ENCODE assay signal across 22 mouse cellular contexts in the genomic region with DNA sequence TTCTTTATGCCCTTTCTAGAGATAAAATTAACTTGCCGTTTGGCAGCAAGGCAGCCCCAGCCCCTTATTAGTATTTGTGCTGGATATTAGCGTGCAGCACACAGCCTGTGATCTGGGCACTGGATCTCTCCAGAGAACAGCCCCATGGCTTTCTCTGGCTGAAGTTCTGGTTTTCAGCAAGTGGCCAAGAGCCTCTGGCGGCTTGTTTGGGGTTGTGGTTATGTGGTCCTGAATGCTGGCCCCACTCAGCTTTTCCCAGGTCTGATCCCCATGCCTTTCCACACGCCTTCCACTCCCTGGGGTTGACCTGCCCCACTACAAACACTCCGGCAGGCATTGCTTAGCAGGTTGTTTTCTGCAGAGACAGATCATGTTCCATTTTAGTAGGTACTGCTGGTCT. TPM values are rescaled to one million over a fixed set of nuclear protein-coding genes. Genes with fewer than 3 reads are reported as not detected.
A peak's percentile ranks its signal among the peaks of the same experiment; 100 is the strongest.
DNase-seq lines count a peak whose midpoint lies in the region; ATAC-seq and TF ChIP-seq lines count a peak whose summit lies in the region.
"Had no signal": no experiment of that assay in that cellular context is flagged by ENCODE, and none has a peak within 500 bp of the region (broad histone marks: within the 10 kb centered on the region; RNA-seq: fewer than 3 reads in every experiment).

No protein-coding gene starts in this region.

- TF ChIP-seq CTCF in E14TG2a.4 (conservative IDR thresholded peaks at IDR 0.05; ENCODE audit: low read length): no peak

- peak; percentile 4 for DNase-seq in cerebellum, adult 11-12 months
- DNase-seq in cerebellum, postnatal 4 days (ENCODE audit: low spot score in 2 of 2): no peak
- DNase-seq in intestine, embryonic 14.5 days (ENCODE audit: low spot score): peak; percentile 24
- peak; percentile 11 for DNase-seq in left cerebral cortex, postnatal 4 days
- no peak for DNase-seq in left cerebral cortex, postnatal 25 days (ENCODE audit: low spot score in 2 of 2)
- DNase-seq: adrenal gland, postnatal 14 days; B cell, adult 2 months; cerebellum, adult 18-20 months; cerebellum, postnatal 14 days; gastrocnemius, postnatal 10 days; heart, adult 2 months; heart, postnatal 4 days had no signal

- no peak overlapping the region for H3K27ac ChIP-seq in intestine, embryonic 14.5 days (ENCODE audit: low read depth)
- no peak overlapping the region for H3K27ac ChIP-seq in intestine, embryonic 16.5 days (ENCODE audit: low read length)
- H3K27ac ChIP-seq: embryonic facial prominence, embryonic 13.5 days; forebrain, embryonic 12.5 days; heart, adult 2 months; heart, embryonic 13.5 days; hindbrain, embryonic 12.5 days had no signal

- no peak overlapping the region for H3K4me3 ChIP-seq in intestine, embryonic 14.5 days (ENCODE audit: low read depth, low read length)
- H3K4me3 ChIP-seq in intestine, embryonic 16.5 days (ENCODE audit: low read length): no peak overlapping the region
- 0 out of 2 replicates have a peak overlapping the region, but pooled peaks have one; percentile 7 for H3K4me3 ChIP-seq in E14TG2a.4 (replicated peaks; ENCODE audit: low read length)
- H3K4me3 ChIP-seq: embryonic facial prominence, embryonic 13.5 days; forebrain, embryonic 12.5 days; heart, adult 2 months; heart, embryonic 13.5 days; hindbrain, embryonic 12.5 days had no signal

- no peaks in the 10 kb centered on the region for H3K4me1 ChIP-seq in intestine, embryonic 14.5 days (replicated peaks; ENCODE audit: control insufficient read depth, insufficient read depth, low read length)
- H3K4me1 ChIP-seq in intestine, embryonic 16.5 days (ENCODE audit: control insufficient read depth, insufficient read depth, low read length): no peaks in the 10 kb centered on the region; the same call in 1 of the 2 replicates
- H3K4me1 ChIP-seq in E14TG2a.4 (replicated peaks; ENCODE audit: low read depth, low read length): peaks cover 4% of the 10 kb centered on the region; the same call in 1 of the 2 replicates
- H3K4me1 ChIP-seq: embryonic facial prominence, embryonic 13.5 days; forebrain, embryonic 12.5 days; heart, embryonic 13.5 days; hindbrain, embryonic 12.5 days had no signal

- H3K36me3 ChIP-seq in intestine, embryonic 14.5 days (ENCODE audit: control insufficient read depth, insufficient read depth, low read length): no peaks in the 10 kb centered on the region
- H3K36me3 ChIP-seq in intestine, embryonic 16.5 days (ENCODE audit: control insufficient read depth, insufficient read depth, low read length): no peaks in the 10 kb centered on the region
- no peaks in the 10 kb centered on the region for H3K36me3 ChIP-seq in E14TG2a.4 (ENCODE audit: insufficient read depth, low read length)
- H3K36me3 ChIP-seq: embryonic facial prominence, embryonic 13.5 days; forebrain, embryonic 12.5 days; heart, embryonic 13.5 days; hindbrain, embryonic 12.5 days had no signal

- 86% methylated on average over 5 of the region's 5 CpGs for WGBS in intestine, embryonic 14.5 days
- 84% methylated on average over 5 of the region's 5 CpGs for WGBS in intestine, embryonic 16.5 days

- ATAC-seq in intestine, embryonic 14.5 days (replicated peaks; ENCODE audit: low FRiP score, low TSS enrichment, low read depth): no peak
- ATAC-seq in intestine, embryonic 16.5 days: no peak
- ATAC-seq: CD4-positive, CD25-positive, alpha-beta regulatory T cell, adult 4 months; forebrain, embryonic 16.5 days; hindbrain, embryonic 16.5 days had no signal

- H3K27me3 ChIP-seq in intestine, embryonic 14.5 days (replicated peaks; ENCODE audit: control insufficient read depth, insufficient read depth, low read length): no peaks in the 10 kb centered on the region
- H3K27me3 ChIP-seq in intestine, embryonic 16.5 days (replicated peaks; ENCODE audit: control insufficient read depth, insufficient read depth, low read length): peaks cover 3% of the 10 kb centered on the region; the same call in 1 of the 2 replicates
- peaks cover 9% of the 10 kb centered on the region for H3K27me3 ChIP-seq in E14TG2a.4 (ENCODE audit: insufficient read depth, low read length)
- H3K27me3 ChIP-seq: embryonic facial prominence, embryonic 13.5 days; forebrain, embryonic 12.5 days; hindbrain, embryonic 12.5 days had no signal

- intact Hi-C loops in left cerebral cortex, postnatal 4 days (cut with DNase I): no loop called here
- intact Hi-C loops in left cerebral cortex, postnatal 25 days (cut with DNase I): loop anchor here (5.0 kb wide), 1 partner anchor 65 kb away; no protein-coding TSS in a partner anchor

- H3K9me3 ChIP-seq in intestine, embryonic 14.5 days (ENCODE audit: control insufficient read depth, low read length): no peaks in the 10 kb centered on the region
- no peaks in the 10 kb centered on the region for H3K9me3 ChIP-seq in intestine, embryonic 16.5 days (ENCODE audit: control insufficient read depth, low read length)
- H3K9me3 ChIP-seq in E14TG2a.4 (ENCODE audit: low read length): no peaks in the 10 kb centered on the region
- H3K9me3 ChIP-seq: embryonic facial prominence, embryonic 13.5 days; forebrain, embryonic 12.5 days; heart, embryonic 13.5 days; hindbrain, embryonic 12.5 days had no signal

- H3K9ac ChIP-seq in intestine, embryonic 14.5 days (ENCODE audit: low read length): no peak overlapping the region
- no peak overlapping the region for H3K9ac ChIP-seq in intestine, embryonic 16.5 days (ENCODE audit: low read depth, low read length)
- H3K9ac ChIP-seq: embryonic facial prominence, embryonic 13.5 days; forebrain, embryonic 12.5 days; heart, embryonic 13.5 days; hindbrain, embryonic 12.5 days had no signal

- H3K4me2 ChIP-seq in intestine, embryonic 14.5 days (ENCODE audit: low read length): no peak overlapping the region
- no peak overlapping the region for H3K4me2 ChIP-seq in intestine, embryonic 16.5 days (ENCODE audit: low read depth, low read length)
- H3K4me2 ChIP-seq: embryonic facial prominence, embryonic 13.5 days; forebrain, embryonic 12.5 days; heart, embryonic 13.5 days; hindbrain, embryonic 12.5 days had no signal

RNA-seq across cellular contexts. Expression of gene Igsf11, which starts 24.4 kb away (rescaled TPM):
- 1.1 and 1.6 TPM in 2 replicates for polyA plus RNA-seq in intestine, embryonic 14.5 days (2014; fragmentation: Nextera tagmentation; extraction: Ambion mirVana)
- 0.81 and 1.2 TPM in 2 replicates for polyA plus RNA-seq in intestine, embryonic 16.5 days (2015; fragmentation: Nextera tagmentation; extraction: Ambion mirVana)
- 10 to 100 TPM; 14.3 to 14.4 TPM for total RNA-seq in left cerebral cortex, postnatal 4 days (2021)
- 10 to 100 TPM; 38.3 to 46.5 TPM for total RNA-seq in left cerebral cortex, postnatal 25 days (2021)
- total RNA-seq: MEL had no signal
- polyA plus RNA-seq: CD4-positive, CD25-positive, alpha-beta regulatory T cell, adult 4 months had no signal

Comparison
In these comparisons a context has a peak if more than half of its experiments do, and no peak if none do; other contexts are left out.
1. DNase-seq: peak in cerebellum, adult 11-12 months (single experiment), intestine, embryonic 14.5 days (single experiment) and left cerebral cortex, postnatal 4 days (single experiment); none in cerebellum, postnatal 4 days (0 of 2) and left cerebral cortex, postnatal 25 days (0 of 2).